Mouse (Mus musculus) intestine, embryonic 15.5 days (tissue): ENCODE measurements around the gene Washc1. TPM values are rescaled to one million over a fixed set of nuclear protein-coding genes. Genes with fewer than 3 reads are reported as not detected.

ENCODE experiments used
- ATAC-seq: fragments of 200-750 bp; cut with Nextera tagmentation; 2 replicates; pipeline ENCODE4 v1.8.0; 2017; ENCODE audit warnings: moderate TSS enrichment, moderate library complexity
- H3K27ac ChIP-seq: fragments of 300-500 bp; sonication (generic); 2 replicates; pipeline ENCODE4 v1.5.1; 2015; ENCODE audit warnings: mild to moderate bottlenecking, inconsistent platforms
- H3K27me3 ChIP-seq: fragments of 300-500 bp; sonication (generic); replicated peaks from 2 replicates; pipeline ENCODE4 v1.6.1; 2015; ENCODE audit warnings: inconsistent platforms
- H3K36me3 ChIP-seq: fragments of 300-500 bp; sonication (generic); 2 replicates; pipeline ENCODE4 v1.6.1; 2015; ENCODE audit warnings: inconsistent platforms
- H3K4me1 ChIP-seq: fragments of 300-500 bp; sonication (generic); replicated peaks from 2 replicates; pipeline ENCODE4 v1.6.1; 2015; ENCODE audit warnings: inconsistent platforms
- H3K4me2 ChIP-seq: fragments of 300-500 bp; sonication (generic); replicated peaks from 2 replicates; pipeline ENCODE4 v1.6.1; 2015; ENCODE audit warnings: mild to moderate bottlenecking, inconsistent platforms
- H3K4me3 ChIP-seq: fragments of 300-500 bp; sonication (generic); replicated peaks from 2 replicates; pipeline ENCODE4 v1.5.1; 2015; ENCODE audit warnings: inconsistent platforms
- H3K9ac ChIP-seq: fragments of 300-500 bp; sonication (generic); 2 replicates; pipeline ENCODE4 v1.6.1; 2015; ENCODE audit warnings: inconsistent platforms
- H3K9me3 ChIP-seq: fragments of 300-500 bp; sonication (generic); 2 replicates; pipeline ENCODE4 v1.6.1; 2016; ENCODE audit warnings: inconsistent platforms
- WGBS: fragments of 180-500 bp; shearing (Covaris S2); methylation state at CpG from one replicate; pipeline ENCODE4 v1.1.7; 2015; 5-methylcytosine and 5-hydroxymethylcytosine counted together
- polyA plus RNA-seq: library from polyadenylated mRNA; unstranded; fragments of >200 nt; fragmentation: Nextera tagmentation; extraction: Ambion mirVana; gene quantifications from 2 replicates; pipeline ENCODE4 v1.2.1, GENCODE M21; 2015

The Washc1 gene
- polyA plus RNA-seq, 1 experiment from 2014 or later, result 35.2 TPM

DNA sequence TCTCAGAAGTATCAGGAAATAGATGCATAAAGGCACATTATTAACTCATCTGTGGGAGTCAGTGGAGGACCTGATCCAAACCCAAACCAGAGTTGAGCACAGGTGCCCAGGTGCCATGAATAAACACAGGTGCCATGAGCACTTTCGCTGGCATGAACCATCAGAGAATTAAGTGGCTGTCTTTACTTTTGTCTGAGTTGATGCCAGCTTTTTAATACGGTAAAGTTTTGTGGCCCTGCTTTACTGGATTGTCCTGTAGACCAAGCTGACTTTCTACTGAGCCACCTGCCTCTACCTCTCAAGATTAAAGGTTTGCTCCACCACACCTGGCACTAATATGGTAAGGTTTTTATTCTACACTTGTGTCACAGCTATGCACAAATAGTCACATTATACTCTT is 19.3 kb upstream of the Washc1 start:
- no peaks in the 10 kb centered on the region for H3K4me1 ChIP-seq
- WGBS, result 91% methylated on average over 2 of the region's 2 CpGs
- no peaks in the 10 kb centered on the region for H3K9me3 ChIP-seq
- no peaks in the 10 kb centered on the region for H3K27me3 ChIP-seq
- no peak overlapping the region for H3K9ac ChIP-seq
- no peak overlapping the region for H3K27ac ChIP-seq
- ATAC-seq, result no peak
- no peak overlapping the region for H3K4me2 ChIP-seq
- no peak overlapping the region for H3K4me3 ChIP-seq
- peaks cover 10% of the 10 kb centered on the region; the same call in 1 of the 2 replicates for H3K36me3 ChIP-seq

DNA sequence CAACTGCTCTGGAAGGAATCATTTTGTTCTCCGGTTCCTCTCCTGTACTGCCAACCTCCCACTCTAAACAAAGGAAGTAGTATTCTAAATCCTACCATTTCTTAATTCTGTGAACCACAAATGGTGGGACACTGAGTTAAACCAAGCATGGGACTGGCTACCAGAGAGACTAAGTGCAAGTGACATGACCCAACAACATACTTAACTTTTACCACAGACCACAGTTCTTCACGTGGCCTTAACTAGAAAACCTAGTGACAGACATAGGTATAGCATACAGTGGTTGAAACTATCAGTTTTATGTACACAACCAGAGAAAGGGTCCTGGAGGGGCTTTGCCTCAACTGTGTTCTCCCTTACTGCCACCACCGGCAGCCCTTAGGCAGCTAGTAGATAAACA is 18.7 kb upstream of the Washc1 start:
- WGBS, result 69% methylated on average over 3 of the region's 3 CpGs
- Histone ChIP-seq H3K4me2 (no peak overlapping the region), H3K36me3 (peaks cover 7% of the 10 kb centered on the region; the same call in 1 of the 2 replicates), H3K27me3 (no peaks in the 10 kb centered on the region), H3K4me1 (no peaks in the 10 kb centered on the region), H3K9ac (no peak overlapping the region), H3K9me3 (no peaks in the 10 kb centered on the region), H3K4me3 (no peak overlapping the region), H3K27ac (no peak overlapping the region)
- ATAC-seq, result no peak

DNA sequence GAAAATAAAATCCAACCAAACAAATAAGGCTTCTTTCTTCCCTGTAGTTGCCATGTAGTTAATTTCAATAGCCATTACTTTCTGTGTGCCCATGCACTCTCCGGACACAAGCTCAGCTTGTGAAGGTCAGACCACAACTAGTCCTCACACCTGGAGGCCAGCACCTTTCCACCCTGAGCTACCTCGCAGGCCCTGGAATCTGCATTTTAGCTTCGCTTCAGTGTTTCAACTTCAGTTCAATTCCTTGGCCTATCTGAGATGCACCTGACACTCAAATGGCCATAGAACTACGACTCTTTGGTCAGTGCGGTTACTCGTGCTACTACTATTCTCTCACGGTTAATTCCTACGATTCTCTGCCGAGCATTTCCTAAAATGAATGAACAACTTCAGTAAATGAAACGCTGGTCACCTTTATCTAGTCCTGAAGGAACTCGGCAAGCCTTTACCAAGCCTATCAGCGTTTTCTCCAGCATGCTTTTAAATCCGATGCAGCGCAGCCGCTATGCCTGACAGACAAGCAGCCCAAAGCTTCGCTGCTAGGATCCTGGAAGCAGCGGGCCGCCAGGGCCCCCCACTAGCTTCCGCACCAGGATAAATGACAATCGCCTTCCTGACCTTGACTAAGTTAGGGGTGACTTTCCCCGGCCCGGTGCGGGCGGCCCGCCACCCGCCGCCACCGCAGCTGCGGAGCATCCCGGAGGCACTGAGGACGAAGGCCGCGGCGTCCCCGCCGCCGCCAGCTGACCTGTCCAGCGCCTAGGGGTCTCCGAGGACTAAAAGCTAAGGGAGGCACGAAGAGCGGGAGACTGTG is 10.6 kb upstream of the Washc1 start:
- peak overlapping the region; percentile 71 for H3K4me3 ChIP-seq
- peak overlapping the region; percentile 72 for H3K4me2 ChIP-seq
- H3K36me3 ChIP-seq, result no peaks in the 10 kb centered on the region
- H3K9ac ChIP-seq, result peak overlapping the region; percentile 77
- H3K27me3 ChIP-seq, result no peaks in the 10 kb centered on the region
- H3K27ac ChIP-seq, result peak overlapping the region; percentile 94
- ATAC-seq, result peak; percentile 71; the same call in 1 of the 2 replicates
- under 1% methylated on average over 41 of the region's 41 CpGs for WGBS
- H3K4me1 ChIP-seq, result peaks cover 2% of the 10 kb centered on the region; the same call in 1 of the 2 replicates
- no peaks in the 10 kb centered on the region for H3K9me3 ChIP-seq

DNA sequence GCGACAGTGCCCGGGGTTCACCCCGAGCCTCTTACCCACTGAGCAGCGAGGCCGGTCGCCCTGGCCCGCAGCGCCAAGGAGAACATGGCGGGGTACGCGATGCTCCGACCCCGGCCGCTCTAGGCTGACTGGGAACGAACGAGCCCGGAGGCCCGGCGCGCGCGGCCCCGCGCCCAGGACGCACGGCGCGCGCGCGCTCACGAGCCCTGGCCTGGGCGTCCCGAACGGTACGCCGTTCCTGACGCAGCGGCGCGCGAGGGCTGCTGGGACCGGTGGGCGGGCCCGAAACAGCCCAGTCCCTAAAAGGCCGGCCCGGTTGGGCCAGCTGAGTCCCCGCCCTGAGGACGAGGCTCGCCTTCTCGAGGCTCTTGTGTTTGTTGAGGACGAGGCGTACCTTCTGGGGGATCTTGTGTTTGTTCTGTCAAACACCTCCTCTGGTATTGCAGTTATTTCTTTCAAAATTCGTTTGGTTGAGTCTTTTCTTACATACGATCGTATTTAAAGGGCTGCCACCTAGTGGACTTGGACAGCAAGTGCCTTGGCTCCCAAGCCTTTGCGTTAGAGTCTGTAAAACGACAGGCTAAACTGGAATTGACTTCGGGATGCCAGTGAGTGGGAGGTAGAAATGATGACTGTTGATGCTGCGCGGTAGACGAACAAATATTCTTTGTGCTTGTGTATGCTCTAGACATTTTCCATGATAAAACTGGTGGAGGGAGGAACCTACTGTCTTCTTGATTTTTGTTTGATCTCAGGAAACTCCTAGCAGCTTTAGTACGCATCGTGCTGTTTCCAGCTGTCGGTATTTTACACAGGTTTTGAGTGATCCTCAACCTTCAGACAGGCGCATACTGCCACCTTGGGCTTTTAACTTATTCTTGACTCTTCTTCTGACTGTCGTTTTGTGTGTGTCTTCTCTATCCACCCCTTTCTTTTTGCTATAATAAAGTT is 9.7 kb upstream of the Washc1 start, which contains the start of gene Ndufv2:
Gene Ndufv2 (minus strand): TSS at position 180 of the 951 bp plus-strand sequence.
- Histone ChIP-seq H3K4me2 (peak within 1 kb of the TSS; percentile 72), H3K27me3 (no peaks in the 10 kb centered on the region), H3K9ac (peak within 1 kb of the TSS; percentile 77), H3K9me3 (no peaks in the 10 kb centered on the region), H3K36me3 (no peaks in the 10 kb centered on the region), H3K4me3 (peak within 1 kb of the TSS; percentile 71), H3K27ac (peak within 1 kb of the TSS; percentile 94), H3K4me1 (peaks cover 2% of the 10 kb centered on the region)
- ATAC-seq, result peak; percentile 100
- WGBS, result under 1% methylated on average over 67 of the region's 67 CpGs

DNA sequence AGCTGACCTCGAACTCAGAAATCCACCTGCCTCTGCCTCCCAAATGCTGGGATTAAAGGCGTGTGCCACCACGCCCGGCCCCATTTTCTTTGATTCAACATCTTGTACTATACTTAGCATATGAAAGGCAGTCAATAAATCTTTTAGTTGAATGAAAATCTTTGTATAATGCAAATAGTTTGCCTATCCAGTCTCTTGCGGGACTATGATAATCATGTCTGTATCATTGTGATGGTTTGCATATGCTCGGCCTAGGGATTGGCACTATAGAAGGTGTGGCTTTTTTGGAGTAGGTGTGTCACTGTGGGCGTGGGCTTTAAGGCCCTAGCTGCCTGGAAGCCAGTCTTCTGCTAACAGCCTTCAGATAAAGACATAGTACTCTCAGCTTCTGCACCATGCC is 7.3 kb upstream of the Washc1 start:
- H3K36me3 ChIP-seq, result no peaks in the 10 kb centered on the region
- no peak overlapping the region for H3K9ac ChIP-seq
- no peak for ATAC-seq
- no peaks in the 10 kb centered on the region for H3K9me3 ChIP-seq
- no peak overlapping the region for H3K4me3 ChIP-seq
- H3K27ac ChIP-seq, result no peak overlapping the region
- 84% methylated on average over 7 of the region's 7 CpGs for WGBS
- H3K4me1 ChIP-seq, result peaks cover 2% of the 10 kb centered on the region
- H3K4me2 ChIP-seq, result no peak overlapping the region
- no peaks in the 10 kb centered on the region for H3K27me3 ChIP-seq

DNA sequence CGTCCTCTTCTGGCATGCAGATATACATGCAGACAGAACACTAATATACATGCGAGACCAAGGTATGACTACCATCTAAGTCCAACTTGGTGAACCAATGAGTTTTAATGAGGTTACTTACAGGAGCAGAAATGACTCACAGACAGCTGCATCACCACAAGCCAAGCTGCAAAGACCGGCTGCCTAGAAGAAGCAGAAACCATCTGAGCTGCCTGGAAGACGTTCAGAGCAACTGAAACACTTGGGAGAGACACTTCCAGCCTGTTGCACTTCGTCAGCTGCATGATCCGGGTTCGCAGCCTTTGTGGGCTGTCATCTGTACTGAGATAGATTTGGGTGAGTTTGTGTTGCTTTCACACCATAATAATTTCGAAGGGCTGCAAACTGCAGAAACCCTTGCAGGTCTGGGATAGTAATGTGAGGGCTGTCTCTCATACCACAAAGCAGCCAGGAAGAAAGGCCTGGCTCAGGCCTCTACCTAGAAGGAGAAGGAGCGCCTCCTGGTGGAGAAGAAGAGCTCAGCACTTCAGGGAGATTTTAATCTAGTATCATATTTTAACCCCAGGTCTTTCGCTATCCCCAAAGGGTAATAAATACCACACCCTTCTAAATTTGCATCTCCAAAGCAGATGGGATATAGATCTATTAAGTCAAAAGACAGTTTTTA is 4.6 kb upstream of the Washc1 start:
- 48% methylated on average over 10 of the region's 10 CpGs for whole genome bisulfite sequencing
- no peak overlapping the region for H3K4me2 ChIP-seq
- H3K9ac ChIP-seq, result no peak overlapping the region
- no peak overlapping the region for H3K27ac ChIP-seq
- no peaks in the 10 kb centered on the region for H3K9me3 ChIP-seq
- no peak for ATAC-seq
- no peaks in the 10 kb centered on the region for H3K27me3 ChIP-seq
- peaks cover 2% of the 10 kb centered on the region; the same call in 1 of the 2 replicates for H3K4me1 ChIP-seq
- no peaks in the 10 kb centered on the region for H3K36me3 ChIP-seq
- H3K4me3 ChIP-seq, result no peak overlapping the region

DNA sequence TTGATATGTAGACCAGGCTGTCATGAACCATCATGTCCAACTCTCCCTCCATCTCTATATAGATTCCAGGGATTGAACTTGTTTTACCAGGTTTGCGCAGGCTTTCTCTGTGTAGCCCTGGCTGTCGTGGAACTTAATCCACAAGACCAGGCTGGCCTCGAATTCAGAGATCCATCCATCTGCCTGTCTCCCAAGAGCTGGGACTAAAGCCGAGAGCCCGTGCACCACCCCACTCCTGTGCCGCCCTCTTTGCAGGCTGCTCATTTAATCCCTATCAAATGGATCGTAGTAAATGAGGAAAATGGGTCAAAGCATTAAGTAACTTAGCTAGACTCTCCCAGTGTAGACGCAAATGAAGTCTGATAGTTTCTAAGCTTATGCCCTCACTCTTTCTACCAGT is 3.9 kb upstream of the Washc1 start:
- H3K4me1 ChIP-seq, result peaks cover 6% of the 10 kb centered on the region
- ATAC-seq, result no peak
- H3K4me2 ChIP-seq, result no peak overlapping the region
- H3K9me3 ChIP-seq, result no peaks in the 10 kb centered on the region
- no peak overlapping the region for H3K27ac ChIP-seq
- no peak overlapping the region for H3K9ac ChIP-seq
- WGBS, result 75% methylated on average over 8 of the region's 8 CpGs
- H3K27me3 ChIP-seq, result no peaks in the 10 kb centered on the region
- H3K36me3 ChIP-seq, result no peaks in the 10 kb centered on the region
- no peak overlapping the region for H3K4me3 ChIP-seq

DNA sequence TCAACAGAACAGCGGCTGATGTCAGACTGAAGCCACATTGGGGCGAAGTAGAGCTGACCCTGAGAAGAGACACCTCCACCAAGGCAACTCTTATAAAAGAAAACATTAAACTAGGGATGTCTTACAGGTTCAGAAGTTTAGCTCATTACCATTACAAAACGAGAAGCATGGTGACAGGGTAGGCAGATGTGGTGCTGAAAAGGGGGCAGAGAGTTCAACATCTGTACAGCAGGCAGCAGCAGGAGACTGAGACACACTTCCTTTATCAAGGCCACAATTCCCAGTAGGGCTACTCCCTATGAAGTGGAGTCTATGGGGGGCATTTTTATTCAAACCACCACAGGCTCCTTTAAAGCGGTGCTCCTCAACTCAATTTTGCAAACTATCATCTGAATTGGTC is 3.1 kb upstream of the Washc1 start:
- Histone ChIP-seq H3K36me3 (no peaks in the 10 kb centered on the region), H3K4me3 (no peak overlapping the region), H3K4me1 (peaks cover 9% of the 10 kb centered on the region), H3K4me2 (no peak overlapping the region), H3K27me3 (no peaks in the 10 kb centered on the region), H3K9me3 (no peaks in the 10 kb centered on the region), H3K27ac (no peak overlapping the region), H3K9ac (no peak overlapping the region)
- 88% methylated on average over 4 of the region's 4 CpGs for WGBS
- ATAC-seq, result no peak

DNA sequence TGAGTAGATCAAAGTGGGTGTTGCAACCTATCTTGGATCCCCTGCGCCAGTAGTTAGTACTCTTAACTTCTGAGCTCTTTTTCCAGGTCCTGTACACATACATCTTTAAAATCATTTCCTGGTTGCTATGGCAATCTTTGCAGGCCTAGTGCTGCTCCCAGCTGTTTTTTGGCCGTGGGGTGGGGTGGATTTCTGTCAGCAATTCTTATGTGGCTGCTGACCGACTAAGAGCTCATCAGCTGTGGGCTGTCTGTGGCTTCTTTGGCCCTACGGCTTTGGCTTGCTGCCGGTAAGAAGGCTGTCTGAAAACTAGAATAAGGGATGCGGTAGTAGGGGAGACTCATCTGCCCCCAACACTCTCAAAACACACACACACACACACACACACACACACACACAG is 599 bp upstream of the Washc1 start:
- peak overlapping the region; percentile 62 for H3K4me2 ChIP-seq
- H3K9ac ChIP-seq, result peak overlapping the region; percentile 36; the same call in 1 of the 2 replicates
- ATAC-seq, result no peak; the same call in 1 of the 2 replicates
- peak overlapping the region; percentile 96 for H3K4me3 ChIP-seq
- H3K9me3 ChIP-seq, result no peaks in the 10 kb centered on the region
- H3K27ac ChIP-seq, result peak overlapping the region; percentile 32
- no peaks in the 10 kb centered on the region for H3K27me3 ChIP-seq
- H3K36me3 ChIP-seq, result peaks cover 18% of the 10 kb centered on the region
- H3K4me1 ChIP-seq, result peaks cover 9% of the 10 kb centered on the region
- 21% methylated on average over 6 of the region's 6 CpGs for WGBS

DNA sequence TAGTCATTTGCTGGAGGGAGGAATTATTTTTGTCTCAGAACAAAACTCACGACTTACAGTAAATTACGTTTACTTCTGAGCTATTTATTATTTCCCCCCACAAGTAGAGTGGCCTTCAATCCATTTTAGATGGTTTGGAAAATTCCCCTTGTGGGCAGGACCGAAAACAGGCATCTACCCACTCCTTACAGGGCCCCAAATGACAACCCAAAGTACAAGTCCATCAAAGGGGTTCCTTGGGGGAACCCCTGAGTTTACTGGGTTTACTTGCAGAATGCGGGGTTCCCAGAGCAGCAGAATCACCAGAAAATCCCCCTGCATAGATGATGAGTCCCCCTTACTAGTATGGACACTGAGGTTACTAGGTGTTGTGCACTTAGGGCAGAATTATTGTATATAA is 821 bp downstream of the Washc1 start:
- peaks cover 9% of the 10 kb centered on the region for H3K4me1 ChIP-seq
- no peaks in the 10 kb centered on the region for H3K27me3 ChIP-seq
- WGBS, result 25% methylated on average over 4 of the region's 4 CpGs
- no peak overlapping the region for H3K27ac ChIP-seq
- no peaks in the 10 kb centered on the region for H3K9me3 ChIP-seq
- peak overlapping the region; percentile 87 for H3K9ac ChIP-seq
- H3K4me3 ChIP-seq, result peak overlapping the region; percentile 96
- ATAC-seq, result no peak
- H3K36me3 ChIP-seq, result peaks cover 32% of the 10 kb centered on the region
- H3K4me2 ChIP-seq, result peak overlapping the region; percentile 62

DNA sequence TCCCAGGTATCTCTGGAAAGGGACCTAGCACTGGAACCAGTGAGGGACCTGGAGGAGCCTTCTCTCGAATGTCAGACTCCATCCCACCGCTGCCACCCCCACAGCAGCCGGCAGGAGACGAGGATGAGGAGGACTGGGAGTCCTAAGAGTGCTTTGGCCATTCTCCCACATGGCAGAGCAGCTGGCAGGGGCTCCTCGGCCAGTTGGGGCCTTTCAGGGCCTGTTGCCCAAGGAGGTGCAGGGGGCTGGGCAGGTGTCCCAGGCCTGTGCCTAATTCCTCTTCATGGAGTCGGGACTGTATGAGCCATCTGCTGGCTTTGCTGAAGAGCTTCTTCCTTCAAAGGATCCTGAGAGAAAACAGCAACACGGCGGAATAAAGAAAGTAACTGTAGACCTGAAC is 7.6 kb downstream of the Washc1 start:
- Histone ChIP-seq H3K27ac (no peak overlapping the region), H3K9me3 (no peaks in the 10 kb centered on the region), H3K9ac (no peak overlapping the region), H3K4me2 (no peak overlapping the region), H3K36me3 (peaks cover 50% of the 10 kb centered on the region), H3K4me1 (no peaks in the 10 kb centered on the region), H3K4me3 (no peak overlapping the region), H3K27me3 (no peaks in the 10 kb centered on the region)
- WGBS, result 90% methylated on average over 8 of the region's 8 CpGs
- no peak for ATAC-seq

DNA sequence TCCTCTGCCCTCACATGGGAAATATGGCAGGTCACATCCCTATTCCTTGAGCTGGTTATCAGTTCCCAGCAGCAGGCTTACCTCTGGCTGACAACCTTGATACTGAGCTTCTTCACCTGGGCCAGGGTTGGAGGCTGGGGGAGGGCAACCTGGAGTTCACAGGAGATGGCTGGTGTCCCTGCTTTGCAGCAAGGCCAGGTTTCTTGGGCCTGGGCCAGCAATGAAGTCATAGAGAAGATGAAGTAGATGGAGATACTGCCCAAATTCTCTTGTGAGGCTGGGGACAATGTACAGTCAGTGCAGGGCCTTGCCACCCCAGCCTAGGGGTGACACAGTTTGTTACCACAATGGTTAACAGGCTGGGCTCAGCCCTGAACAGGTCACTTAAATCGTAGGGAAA is 9.4 kb downstream of the Washc1 start:
- no peak for ATAC-seq
- Histone ChIP-seq H3K4me1 (0 out of 2 replicates have a peak, but pooled peaks cover 3% of the 10 kb centered on the region), H3K4me3 (no peak overlapping the region), H3K27me3 (no peaks in the 10 kb centered on the region), H3K9me3 (no peaks in the 10 kb centered on the region), H3K27ac (no peak overlapping the region), H3K9ac (no peak overlapping the region), H3K4me2 (no peak overlapping the region), H3K36me3 (peaks cover 36% of the 10 kb centered on the region)
- 58% methylated on average over 1 of the region's 1 CpGs for WGBS
